Mouse (Mus musculus): ENCODE data around the gene Gxylt2. TPM values are rescaled to one million over a fixed set of nuclear protein-coding genes. Genes with fewer than 3 reads are reported as not detected.

Gene Gxylt2
- polyA plus RNA-seq, 1 experiment from 2014 or later, result 5.5 TPM

GRCm38 (mm10) chr6:100807746-100808145 is 103.2 kb downstream of the Gxylt2 start:
- Histone ChIP-seq H3K4me3 (no peak overlapping the region), H3K27ac (no peak overlapping the region), H3K36me3 (no peaks in the 10 kb centered on the region), H3K9ac (no peak overlapping the region), H3K9me3 (no peaks in the 10 kb centered on the region), H3K4me1 (no peaks in the 10 kb centered on the region), H3K27me3 (replicated peaks) (no peaks in the 10 kb centered on the region), H3K4me2 (replicated peaks) (no peak overlapping the region)
- ATAC-seq (ENCODE audit: low FRiP score, low read depth), result no peak
- WGBS, result 69% methylated on average over 1 of the region's 1 CpGs

GRCm38 (mm10) chr6:100808221-100808778 is 103.8 kb downstream of the Gxylt2 start:
- Histone ChIP-seq H3K36me3 (no peaks in the 10 kb centered on the region), H3K9ac (no peak overlapping the region), H3K27ac (no peak overlapping the region), H3K9me3 (no peaks in the 10 kb centered on the region), H3K4me3 (no peak overlapping the region), H3K27me3 (replicated peaks) (no peaks in the 10 kb centered on the region), H3K4me1 (no peaks in the 10 kb centered on the region), H3K4me2 (replicated peaks) (no peak overlapping the region)
- no peak for ATAC-seq (ENCODE audit: low FRiP score, low read depth)
- 93% methylated on average over 6 of the region's 6 CpGs for WGBS

GRCm38 (mm10) chr6:100810117-100810516 is 105.6 kb downstream of the Gxylt2 start:
- H3K4me1 ChIP-seq, result no peaks in the 10 kb centered on the region
- no peaks in the 10 kb centered on the region for H3K36me3 ChIP-seq
- H3K4me2 ChIP-seq (replicated peaks), result no peak overlapping the region
- no peak overlapping the region for H3K27ac ChIP-seq
- H3K4me3 ChIP-seq, result no peak overlapping the region
- H3K9me3 ChIP-seq, result no peaks in the 10 kb centered on the region
- no peak overlapping the region for H3K9ac ChIP-seq
- 96% methylated on average over 4 of the region's 4 CpGs for WGBS
- H3K27me3 ChIP-seq (replicated peaks), result no peaks in the 10 kb centered on the region
- no peak for ATAC-seq (ENCODE audit: low FRiP score, low read depth)

- Histone ChIP-seq H3K4me3 (no peak overlapping the region), H3K9me3 (no peaks in the 10 kb centered on the region), H3K9ac (no peak overlapping the region), H3K4me1 (no peaks in the 10 kb centered on the region), H3K36me3 (no peaks in the 10 kb centered on the region), H3K27me3 (replicated peaks) (no peaks in the 10 kb centered on the region), H3K27ac (no peak overlapping the region), H3K4me2 (replicated peaks) (no peak overlapping the region)
- ATAC-seq (ENCODE audit: low FRiP score, low read depth), result no peak
- 96% methylated on average over 3 of the region's 3 CpGs for WGBS
These were observed 107.2 kb downstream of the Gxylt2 start for GRCm38 (mm10) chr6:100811731-100812130.

- Histone ChIP-seq H3K27me3 (replicated peaks) (no peaks in the 10 kb centered on the region), H3K4me1 (no peaks in the 10 kb centered on the region), H3K36me3 (no peaks in the 10 kb centered on the region), H3K4me3 (no peak overlapping the region), H3K27ac (no peak overlapping the region), H3K4me2 (replicated peaks) (no peak overlapping the region), H3K9ac (no peak overlapping the region), H3K9me3 (no peaks in the 10 kb centered on the region)
- no peak for ATAC-seq (ENCODE audit: low FRiP score, low read depth)
- 92% methylated on average over 2 of the region's 2 CpGs for WGBS
These were observed 116.8 kb downstream of the Gxylt2 start for GRCm38 (mm10) chr6:100821367-100821766.

GRCm38 (mm10) chr6:100823356-100823755 is 118.8 kb downstream of the Gxylt2 start:
- no peaks in the 10 kb centered on the region for H3K4me1 ChIP-seq
- no peaks in the 10 kb centered on the region for H3K36me3 ChIP-seq
- no peak overlapping the region for H3K4me2 ChIP-seq (replicated peaks)
- 73% methylated on average over 1 of the region's 1 CpGs for WGBS
- H3K4me3 ChIP-seq, result no peak overlapping the region
- no peak overlapping the region for H3K27ac ChIP-seq
- H3K9ac ChIP-seq, result no peak overlapping the region
- no peaks in the 10 kb centered on the region for H3K9me3 ChIP-seq
- no peaks in the 10 kb centered on the region for H3K27me3 ChIP-seq (replicated peaks)
- no peak for ATAC-seq (ENCODE audit: low FRiP score, low read depth)

GRCm38 (mm10) chr6:100824381-100824965 is 119.9 kb downstream of the Gxylt2 start:
- no peaks in the 10 kb centered on the region for H3K36me3 ChIP-seq
- no peaks in the 10 kb centered on the region for H3K27me3 ChIP-seq (replicated peaks)
- H3K4me3 ChIP-seq, result no peak overlapping the region
- H3K4me2 ChIP-seq (replicated peaks), result no peak overlapping the region
- no peak for ATAC-seq (ENCODE audit: low FRiP score, low read depth)
- H3K9me3 ChIP-seq, result no peaks in the 10 kb centered on the region
- H3K4me1 ChIP-seq, result no peaks in the 10 kb centered on the region
- no peak overlapping the region for H3K9ac ChIP-seq
- WGBS, result 60% methylated on average over 7 of the region's 7 CpGs
- no peak overlapping the region for H3K27ac ChIP-seq

GRCm38 (mm10) chr6:100826046-100826445 is 121.5 kb downstream of the Gxylt2 start:
- no peaks in the 10 kb centered on the region for H3K27me3 ChIP-seq (replicated peaks)
- H3K27ac ChIP-seq, result no peak overlapping the region
- no peaks in the 10 kb centered on the region for H3K4me1 ChIP-seq
- H3K9me3 ChIP-seq, result no peaks in the 10 kb centered on the region
- no peak overlapping the region for H3K4me2 ChIP-seq (replicated peaks)
- WGBS, result 88% methylated on average over 6 of the region's 6 CpGs
- no peak for ATAC-seq (ENCODE audit: low FRiP score, low read depth)
- no peaks in the 10 kb centered on the region for H3K36me3 ChIP-seq
- H3K9ac ChIP-seq, result no peak overlapping the region
- no peak overlapping the region for H3K4me3 ChIP-seq

- no peaks in the 10 kb centered on the region for H3K27me3 ChIP-seq (replicated peaks)
- no peak overlapping the region for H3K4me3 ChIP-seq
- H3K27ac ChIP-seq, result no peak overlapping the region
- WGBS, result 92% methylated on average over 7 of the region's 7 CpGs
- no peak overlapping the region for H3K9ac ChIP-seq
- no peak for ATAC-seq (ENCODE audit: low FRiP score, low read depth)
- H3K4me2 ChIP-seq (replicated peaks), result no peak overlapping the region
- H3K4me1 ChIP-seq, result no peaks in the 10 kb centered on the region
- H3K36me3 ChIP-seq, result no peaks in the 10 kb centered on the region
- H3K9me3 ChIP-seq, result no peaks in the 10 kb centered on the region
These were observed 124.0 kb downstream of the Gxylt2 start for GRCm38 (mm10) chr6:100828565-100828964.

GRCm38 (mm10) chr6:100829770-100830169 is 125.2 kb downstream of the Gxylt2 start:
- H3K9ac ChIP-seq, result no peak overlapping the region
- H3K9me3 ChIP-seq, result no peaks in the 10 kb centered on the region
- H3K4me3 ChIP-seq, result no peak overlapping the region
- H3K27ac ChIP-seq, result no peak overlapping the region
- H3K36me3 ChIP-seq, result no peaks in the 10 kb centered on the region
- no peak for ATAC-seq (ENCODE audit: low FRiP score, low read depth)
- 85% methylated on average over 5 of the region's 5 CpGs for WGBS
- H3K4me1 ChIP-seq, result peaks cover 4% of the 10 kb centered on the region
- H3K4me2 ChIP-seq (replicated peaks), result no peak overlapping the region
- no peaks in the 10 kb centered on the region for H3K27me3 ChIP-seq (replicated peaks)

- H3K4me1 ChIP-seq, result peaks cover 14% of the 10 kb centered on the region
- peaks cover 9% of the 10 kb centered on the region for H3K36me3 ChIP-seq
- H3K9me3 ChIP-seq, result no peaks in the 10 kb centered on the region
- H3K9ac ChIP-seq, result no peak overlapping the region
- no peak overlapping the region for H3K4me2 ChIP-seq (replicated peaks)
- H3K27ac ChIP-seq, result no peak overlapping the region
- no peaks in the 10 kb centered on the region for H3K27me3 ChIP-seq (replicated peaks)
- 87% methylated on average over 3 of the region's 3 CpGs for WGBS
- H3K4me3 ChIP-seq, result no peak overlapping the region
- ATAC-seq (ENCODE audit: low FRiP score, low read depth), result no peak
These were observed 126.7 kb downstream of the Gxylt2 start for GRCm38 (mm10) chr6:100831188-100831587.

GRCm38 (mm10) chr6:100831751-100832150 is 127.2 kb downstream of the Gxylt2 start:
- Histone ChIP-seq H3K27me3 (replicated peaks) (no peaks in the 10 kb centered on the region), H3K27ac (no peak overlapping the region), H3K36me3 (peaks cover 15% of the 10 kb centered on the region), H3K9ac (no peak overlapping the region), H3K9me3 (no peaks in the 10 kb centered on the region), H3K4me2 (replicated peaks) (no peak overlapping the region), H3K4me3 (no peak overlapping the region), H3K4me1 (peaks cover 14% of the 10 kb centered on the region)
- 94% methylated on average over 6 of the region's 6 CpGs for WGBS
- no peak for ATAC-seq (ENCODE audit: low FRiP score, low read depth)

GRCm38 (mm10) chr6:100833355-100833754 is 128.8 kb downstream of the Gxylt2 start, which contains the start of gene Ppp4r2:
Ppp4r2 (plus strand) TSS chr6:100833622.
- Histone ChIP-seq H3K9me3 (no peaks in the 10 kb centered on the region), H3K27ac (peak within 1 kb of the TSS; percentile 15), H3K4me1 (peaks cover 18% of the 10 kb centered on the region), H3K4me2 (replicated peaks) (peak within 1 kb of the TSS; percentile 66), H3K27me3 (replicated peaks) (no peaks in the 10 kb centered on the region), H3K4me3 (peak within 1 kb of the TSS; percentile 85), H3K36me3 (peaks cover 29% of the 10 kb centered on the region), H3K9ac (peak within 1 kb of the TSS; percentile 81)
- WGBS, result under 1% methylated on average over 44 of the region's 50 CpGs
- peak; percentile 96 for ATAC-seq (ENCODE audit: low FRiP score, low read depth)
